Mouse (Mus musculus) thymus, adult 2 months (tissue): Measurements from ENCODE around the gene Anxa5. TPM values are rescaled to one million over a fixed set of nuclear protein-coding genes. Genes with fewer than 3 reads are reported as not detected.
A peak's percentile ranks its signal among the peaks of the same experiment; 100 is the strongest.

Experiments
- DNase-seq: peaks from one replicate; pipeline ENCODE4 v3.0.0; 2021
- H3K27ac ChIP-seq: fragments of 200-500 bp; 2 replicates; pipeline ENCODE4 v1.5.1; 2012; ENCODE audit warnings: low read length, control low read depth; ENCODE audit not compliant: control insufficient read depth, insufficient read depth
- H3K27me3 ChIP-seq: fragments of 200-500 bp; 2 replicates; pipeline ENCODE4 v1.6.1; 2012; ENCODE audit warnings: mild to moderate bottlenecking, low read length, moderate library complexity, mixed read lengths; ENCODE audit not compliant: control insufficient read depth, insufficient read depth
- H3K36me3 ChIP-seq: fragments of 200-500 bp; 2 replicates; pipeline ENCODE4 v1.6.1; 2012; ENCODE audit warnings: mild to moderate bottlenecking, low read length, moderate library complexity; ENCODE audit not compliant: control insufficient read depth, insufficient read depth
- H3K4me1 ChIP-seq: fragments of 200-500 bp; replicated peaks from 2 replicates; pipeline ENCODE4 v1.6.1; 2012; ENCODE audit warnings: low read length; ENCODE audit not compliant: control insufficient read depth, insufficient read depth
- H3K4me3 ChIP-seq: fragments of 200-500 bp; 2 replicates; pipeline ENCODE4 v1.5.1; 2012; ENCODE audit warnings: mild to moderate bottlenecking, low read length, control low read depth, moderate library complexity; ENCODE audit not compliant: control insufficient read depth, insufficient read depth
- CTCF ChIP-seq: fragments of 200-500 bp; IDR thresholded peaks from 2 replicates; pipeline ENCODE4 v1.5.1; 2012; ENCODE audit warnings: mild to moderate bottlenecking, control low read depth, low read length, moderate library complexity, borderline replicate concordance; ENCODE audit not compliant: control insufficient read depth, poor library complexity, insufficient read depth; ENCODE audit errors: extremely low read depth
- POLR2A ChIP-seq: fragments of 200-500 bp; IDR thresholded peaks from 2 replicates; pipeline ENCODE4 v1.6.1; 2012; ENCODE audit warnings: mild to moderate bottlenecking, low read length, control low read depth, moderate library complexity; ENCODE audit not compliant: control insufficient read depth, poor library complexity, insufficient read depth; ENCODE audit errors: extremely low read depth
- WGBS: fragments of 180-500 bp; shearing (Covaris S2); methylation state at CpG from one replicate; pipeline ENCODE4 v1.1.7; 2018; 5-methylcytosine and 5-hydroxymethylcytosine counted together
- polyA plus RNA-seq: library from polyadenylated mRNA; depleted of rRNA; stranded (reverse); fragments of >200 nt; gene quantifications from 2 replicates; pipeline ENCODE4 v1.2.3, GENCODE M21; 2012

The Anxa5 gene
- polyA plus RNA-seq, 1 experiment = 442 TPM

GRCm38 (mm10) chr3:36446506-36446905, 29.2 kb downstream of the Anxa5 start:
- 51% methylated on average over 5 of the region's 5 CpGs for WGBS
- DNase-seq = no peak
- no peaks in the 10 kb centered on the region for H3K4me1 ChIP-seq
- no peaks in the 10 kb centered on the region for H3K27me3 ChIP-seq
- H3K36me3 ChIP-seq = peaks cover 15% of the 10 kb centered on the region
- H3K4me3 ChIP-seq = no peak overlapping the region
- TF ChIP-seq CTCF = no peak
- TF ChIP-seq POLR2A = no peak
- no peak overlapping the region for H3K27ac ChIP-seq

- Histone ChIP-seq H3K4me1 (no peaks in the 10 kb centered on the region), H3K4me3 (no peak overlapping the region), H3K27ac (no peak overlapping the region), H3K36me3 (peaks cover 11% of the 10 kb centered on the region), H3K27me3 (no peaks in the 10 kb centered on the region)
- no peak for DNase-seq
- TF ChIP-seq POLR2A (no peak), CTCF (no peak)
- 94% methylated on average over 3 of the region's 3 CpGs for WGBS
Measured at GRCm38 (mm10) chr3:36446041-36446440, 29.7 kb downstream of the Anxa5 start.

DNA sequence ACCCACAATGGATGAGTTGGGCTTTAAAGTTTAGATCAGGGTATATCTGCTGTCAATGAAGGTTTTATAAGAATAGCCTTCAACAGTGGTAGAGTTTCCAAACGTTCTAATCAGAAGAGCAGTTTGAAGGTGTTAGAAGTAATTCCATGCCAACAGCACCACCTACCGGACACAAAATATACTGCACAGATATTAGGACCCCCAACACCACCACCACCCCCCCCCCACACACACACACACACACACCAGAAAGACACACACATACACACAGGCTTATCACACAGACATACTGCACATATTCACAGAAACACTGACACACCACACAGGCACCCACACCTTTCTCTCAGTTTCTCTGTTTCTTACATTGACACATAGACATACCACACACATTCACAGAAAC, 33.3 kb downstream of the Anxa5 start:
- Histone ChIP-seq H3K27ac (no peak overlapping the region), H3K4me3 (no peak overlapping the region), H3K27me3 (no peaks in the 10 kb centered on the region), H3K36me3 (no peaks in the 10 kb centered on the region), H3K4me1 (no peaks in the 10 kb centered on the region)
- TF ChIP-seq POLR2A (no peak), CTCF (no peak)
- WGBS = 0% methylated on average over 2 of the region's 2 CpGs
- peak; percentile 40 for DNase-seq

DNA sequence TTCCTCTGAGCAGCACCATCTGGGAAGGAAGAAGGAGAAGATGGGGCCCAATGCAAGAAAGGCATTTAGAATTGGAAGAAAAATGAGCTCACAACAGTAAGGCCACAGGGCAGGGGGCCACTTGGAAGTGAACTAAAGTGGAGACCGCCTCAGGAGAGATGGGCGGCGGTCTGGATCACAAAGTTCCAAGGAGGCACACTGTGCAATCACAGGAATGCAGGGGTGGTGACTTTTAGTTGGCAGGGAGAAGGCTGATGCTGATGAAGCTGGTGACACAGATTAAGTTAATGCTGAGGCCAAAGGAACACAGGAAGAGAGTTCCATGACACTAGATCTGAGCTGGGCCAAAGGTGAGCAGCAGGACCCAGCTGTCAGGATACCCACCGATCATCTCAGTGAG, 35.4 kb downstream of the Anxa5 start:
- H3K4me3 ChIP-seq = no peak overlapping the region
- WGBS = 92% methylated on average over 4 of the region's 4 CpGs
- no peak for DNase-seq
- no peaks in the 10 kb centered on the region for H3K27me3 ChIP-seq
- no peak for TF ChIP-seq POLR2A
- no peak for TF ChIP-seq CTCF
- no peaks in the 10 kb centered on the region for H3K4me1 ChIP-seq
- H3K36me3 ChIP-seq = no peaks in the 10 kb centered on the region
- no peak overlapping the region for H3K27ac ChIP-seq

DNA sequence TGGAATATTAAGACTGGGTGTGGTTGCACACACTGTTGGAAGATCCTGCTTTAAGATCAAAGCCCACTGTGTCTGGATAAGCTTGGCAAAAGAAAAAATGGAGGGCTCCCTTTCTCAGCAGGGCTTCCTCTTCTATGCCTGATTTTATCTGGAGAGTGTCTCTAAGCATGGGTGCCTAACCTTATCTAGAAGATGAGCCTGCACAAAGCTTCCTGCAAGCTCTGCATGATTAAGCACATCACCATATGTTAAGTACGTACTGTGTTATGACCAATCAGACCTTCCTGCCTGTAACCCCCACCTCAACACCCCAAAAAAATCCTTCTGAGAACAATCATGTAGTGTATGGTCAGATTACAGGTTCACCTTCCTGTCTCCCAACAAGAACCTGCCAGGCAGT, 45.3 kb downstream of the Anxa5 start:
- Histone ChIP-seq H3K27me3 (no peaks in the 10 kb centered on the region), H3K4me3 (no peak overlapping the region), H3K27ac (no peak overlapping the region), H3K36me3 (no peaks in the 10 kb centered on the region), H3K4me1 (no peaks in the 10 kb centered on the region)
- 81% methylated on average over 1 of the region's 1 CpGs for WGBS
- no peak for DNase-seq
- TF ChIP-seq CTCF (no peak), POLR2A (no peak)

DNA sequence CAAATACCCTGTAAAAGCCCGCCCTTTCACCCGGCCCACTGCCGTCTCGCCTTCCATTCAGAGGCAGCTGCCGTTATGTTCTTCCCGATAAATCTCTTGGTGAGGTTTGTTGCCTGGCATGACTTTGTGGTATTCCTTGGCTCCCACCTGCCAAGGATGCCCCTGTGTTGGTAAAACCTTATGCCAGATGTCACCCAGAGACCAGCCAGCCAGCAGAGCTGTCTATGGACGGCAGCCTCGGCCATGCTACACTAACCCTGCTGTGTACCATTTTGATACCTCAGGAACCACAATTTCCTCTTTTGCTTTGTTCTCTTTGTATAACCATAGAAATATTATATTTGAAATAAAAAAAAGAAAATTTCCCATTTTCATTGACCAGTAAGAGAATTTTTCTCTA, 48.3 kb downstream of the Anxa5 start:
- Histone ChIP-seq H3K4me3 (no peak overlapping the region), H3K27me3 (no peaks in the 10 kb centered on the region), H3K4me1 (no peaks in the 10 kb centered on the region), H3K36me3 (no peaks in the 10 kb centered on the region), H3K27ac (no peak overlapping the region)
- TF ChIP-seq CTCF (no peak), POLR2A (no peak)
- WGBS = 73% methylated on average over 8 of the region's 8 CpGs
- DNase-seq = no peak

DNA sequence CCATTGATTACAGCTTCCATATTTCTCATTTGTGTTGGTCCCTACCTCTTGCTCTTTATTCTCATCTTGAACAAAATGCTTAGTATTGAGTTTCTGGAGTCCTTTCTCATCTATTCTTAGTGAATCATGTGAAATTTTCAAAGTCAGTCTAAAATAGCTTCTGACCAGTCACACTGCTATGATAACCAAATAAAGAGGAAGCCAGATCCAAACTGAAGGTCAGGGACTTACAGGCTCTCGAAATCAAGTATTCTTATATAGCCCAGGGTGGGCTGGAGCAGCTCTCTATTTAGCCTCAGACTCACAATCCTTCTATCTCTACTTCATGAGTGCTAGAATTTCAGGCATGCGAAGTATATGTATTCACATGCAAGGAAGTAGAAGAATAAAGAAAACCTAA, 66.2 kb downstream of the Anxa5 start:
- no peak for DNase-seq
- WGBS = 81% methylated on average over 2 of the region's 2 CpGs
- H3K4me1 ChIP-seq = no peaks in the 10 kb centered on the region
- TF ChIP-seq CTCF = no peak
- no peak overlapping the region for H3K4me3 ChIP-seq
- no peaks in the 10 kb centered on the region for H3K36me3 ChIP-seq
- H3K27me3 ChIP-seq = no peaks in the 10 kb centered on the region
- H3K27ac ChIP-seq = no peak overlapping the region
